Mouse (Mus musculus) mouse trophoblast stem cell (cell line): ENCODE data around the gene Atxn2.
"Not testable (repeated sequence)": the region's sequence is repeated elsewhere in the genome, so short reads cannot be mapped to it uniquely, and the experiment has no call there.

Experiments used
- in situ Hi-C, 2 experiments: fragments of 300-500 bp; cut with MseI, MboI; formaldehyde crosslinking; loops; 2 replicates in 1 of 2; 3 replicates in 1 of 2; pipeline ENCODE4 v1.15.1; 2025

Atxn2 gene

DNA sequence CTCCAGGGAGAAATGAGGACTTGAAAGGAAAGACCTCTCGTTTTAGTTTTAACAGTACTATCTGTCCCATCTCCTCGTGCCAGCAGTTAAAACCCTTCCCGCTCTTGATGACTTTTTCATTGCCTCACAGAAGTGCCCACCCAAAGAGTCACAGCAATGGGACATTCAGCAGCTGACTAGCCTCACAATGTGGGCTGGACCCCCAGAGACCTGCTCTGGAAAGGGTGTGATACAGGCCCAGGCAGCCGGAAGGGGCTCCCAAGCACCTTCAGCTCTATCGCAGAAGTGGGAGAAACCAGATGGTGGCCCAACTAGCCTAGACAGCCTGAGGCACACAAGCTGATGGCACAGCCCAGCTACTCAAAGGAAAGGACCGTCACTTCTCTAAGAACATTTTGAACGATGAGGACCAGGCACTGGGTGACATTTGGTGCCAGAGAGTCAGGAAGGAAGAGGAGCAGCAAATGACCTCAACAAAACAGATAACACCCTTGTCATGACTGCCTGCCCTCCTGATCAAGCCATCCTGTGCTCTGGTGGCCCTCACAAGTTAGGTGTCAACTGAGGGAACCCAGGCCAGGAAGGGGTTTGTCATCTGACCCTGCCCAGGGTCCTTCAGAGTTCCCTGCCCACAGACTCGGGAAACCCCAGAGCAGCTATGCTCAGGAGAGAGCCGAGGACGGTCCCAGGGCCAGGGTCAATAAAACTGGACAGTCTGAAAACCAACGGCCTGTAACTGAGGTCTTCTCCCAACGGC, 124.0 kb downstream of the Atxn2 start:
- in situ Hi-C loops, result no loop called here

DNA sequence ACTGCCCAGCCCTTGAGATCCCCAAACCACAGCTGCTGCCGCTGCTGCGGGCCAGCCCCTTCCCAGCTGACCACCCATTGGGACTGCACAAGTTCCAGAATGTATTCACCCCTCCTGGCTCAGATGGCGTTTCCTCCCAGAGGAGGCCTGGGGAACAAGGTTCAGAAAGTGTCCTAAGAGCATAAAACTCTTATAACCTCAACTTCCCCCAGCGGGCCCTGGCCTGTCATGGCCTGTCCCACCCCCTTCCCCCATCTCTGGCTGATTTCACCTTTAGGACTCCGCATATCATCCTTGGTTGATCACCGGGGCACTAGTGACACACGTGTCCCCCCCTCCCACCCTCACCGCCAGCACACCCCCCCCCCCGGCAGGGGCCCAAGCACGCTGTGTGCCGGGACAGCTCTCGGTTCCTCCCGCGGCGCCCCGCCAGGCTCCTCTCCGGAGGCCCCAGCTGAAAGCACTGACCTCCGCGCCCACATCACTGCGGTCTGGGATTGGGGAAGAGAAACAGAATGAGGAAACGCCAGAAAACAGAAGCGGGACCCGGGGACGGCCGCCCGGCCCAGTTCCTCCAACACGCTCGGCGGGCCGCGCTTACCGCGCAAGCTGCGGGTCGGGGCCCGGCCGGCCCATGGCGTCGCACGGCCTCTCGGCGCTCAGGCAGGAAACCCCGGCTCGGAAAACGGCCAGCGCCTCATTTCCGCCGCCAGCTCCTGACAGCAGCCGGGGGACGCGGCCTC, 125.0 kb downstream of the Atxn2 start:
- in situ Hi-C loops, result no loop called here

DNA sequence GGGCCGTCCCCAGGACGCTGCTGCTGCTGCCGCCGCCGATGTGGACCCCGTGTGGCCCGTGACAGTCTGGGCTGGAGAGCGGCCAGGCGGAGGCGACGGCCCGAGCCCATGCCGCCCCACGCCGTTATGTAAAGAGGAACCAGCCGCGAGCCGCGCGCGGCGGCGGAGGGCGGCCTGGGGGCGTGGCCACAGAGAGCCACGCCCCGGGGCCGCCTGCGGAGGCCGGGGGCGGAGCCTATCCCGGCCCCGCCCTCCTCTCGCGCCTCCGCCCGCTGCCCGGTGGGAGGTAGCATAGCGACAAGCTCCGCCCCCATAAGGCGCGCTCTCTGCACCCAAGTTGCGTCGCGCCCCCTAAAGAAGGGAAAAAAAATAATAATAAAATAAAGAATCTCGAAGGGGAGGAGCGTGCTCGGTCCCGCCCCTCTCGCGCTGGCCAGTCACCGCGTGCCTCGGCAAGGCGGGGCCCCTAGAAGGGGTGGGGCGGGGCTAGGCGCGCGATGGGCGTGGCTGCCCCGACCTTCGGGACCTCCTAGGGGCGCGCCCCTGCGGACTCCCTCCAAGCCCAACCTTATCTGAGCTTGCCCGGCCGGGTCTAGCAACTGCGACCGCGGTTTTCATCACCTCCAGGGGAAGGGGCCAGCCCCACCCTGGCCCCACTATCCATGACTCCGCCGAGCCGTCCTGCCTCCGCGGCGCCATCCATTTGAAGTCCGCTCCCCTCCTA, 125.7 kb downstream of the Atxn2 start:
- in situ Hi-C loops, result no loop called here

DNA sequence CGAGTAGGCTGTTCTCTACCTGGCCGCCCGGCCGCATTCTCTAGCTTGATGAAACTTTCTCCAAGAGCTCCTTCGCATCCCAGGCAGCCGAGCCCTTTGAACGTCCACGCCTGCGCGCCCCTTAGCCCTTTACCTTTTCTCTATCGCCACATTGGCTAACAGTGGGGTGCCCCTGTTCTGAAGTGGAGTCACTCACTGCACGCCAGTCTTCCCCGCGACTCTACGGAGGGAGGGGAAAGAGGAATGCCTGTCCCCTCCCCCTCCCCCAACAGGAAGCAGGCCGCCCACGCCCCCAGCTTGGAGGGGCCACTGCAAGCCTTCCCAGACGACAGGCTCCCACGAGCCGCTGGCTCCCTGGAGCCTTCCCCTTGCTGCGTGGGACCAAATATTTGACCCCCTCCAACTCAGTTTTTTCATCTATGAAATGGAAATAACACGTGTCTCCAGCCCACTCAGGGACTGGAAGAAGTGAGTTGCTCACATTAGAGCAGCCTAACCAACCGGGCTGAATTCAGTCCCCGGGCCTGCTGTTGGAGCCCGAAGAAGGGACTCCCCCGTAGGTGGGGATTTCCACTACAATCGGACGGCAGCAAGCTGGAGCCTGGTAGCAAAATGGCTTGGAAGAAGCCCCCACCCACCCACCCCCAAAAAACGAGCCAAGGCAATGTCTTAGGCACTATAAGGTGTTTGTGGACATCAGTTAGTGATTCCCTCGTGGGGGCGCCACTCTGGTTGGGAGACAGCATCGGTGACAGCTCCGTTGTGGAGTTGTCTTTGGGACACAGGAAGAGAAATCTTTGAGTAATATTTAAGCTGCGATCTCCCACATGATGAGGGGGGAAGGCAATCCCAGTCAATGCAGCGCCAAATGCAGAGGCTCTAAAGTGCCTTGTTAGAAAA, 126.6 kb downstream of the Atxn2 start, which contains the start of gene Sh2b3:
TSS of gene Sh2b3 (minus strand) at position 206 of the 900 bp plus-strand sequence.
- in situ Hi-C loops, result no loop called here

DNA sequence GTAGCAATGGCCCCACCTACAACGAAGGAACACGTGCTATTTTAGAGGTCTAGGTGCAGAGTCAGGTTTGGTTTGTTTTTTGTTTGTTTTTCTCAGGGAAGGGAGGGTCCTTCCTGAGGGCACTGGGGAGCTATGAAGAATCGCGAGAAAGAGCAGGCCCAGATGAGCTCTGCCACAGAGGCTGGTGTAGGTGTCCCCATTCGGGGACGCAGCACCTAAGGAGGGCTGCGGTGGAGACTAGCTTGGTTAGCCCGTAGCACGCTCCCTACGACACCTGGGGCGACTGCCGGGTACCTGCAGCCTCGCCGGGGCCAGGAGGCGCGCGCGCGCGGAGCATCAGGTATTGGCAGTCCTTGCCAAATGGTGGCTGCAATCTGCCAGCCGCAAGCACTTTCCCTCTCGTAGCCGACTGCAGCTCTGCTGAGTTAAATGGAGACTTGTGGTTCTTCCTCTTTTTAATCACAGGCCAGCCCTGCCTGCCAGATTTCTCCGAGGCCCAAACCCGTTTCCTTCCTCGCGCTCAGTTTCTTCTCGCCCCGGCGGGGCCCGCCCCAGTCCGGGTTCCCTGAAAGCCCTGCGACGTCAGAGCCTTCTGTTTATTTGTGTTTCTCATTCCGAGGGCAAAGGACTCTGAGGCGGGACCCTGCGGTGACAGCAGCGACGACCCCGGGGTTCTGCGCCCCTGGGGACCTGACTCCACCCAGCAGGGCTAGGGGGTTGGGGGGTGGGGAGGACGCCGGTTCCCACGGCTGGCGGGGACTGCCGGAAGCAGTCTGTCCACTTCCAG, 127.4 kb downstream of the Atxn2 start:
- in situ Hi-C loops, result no loop called here

DNA sequence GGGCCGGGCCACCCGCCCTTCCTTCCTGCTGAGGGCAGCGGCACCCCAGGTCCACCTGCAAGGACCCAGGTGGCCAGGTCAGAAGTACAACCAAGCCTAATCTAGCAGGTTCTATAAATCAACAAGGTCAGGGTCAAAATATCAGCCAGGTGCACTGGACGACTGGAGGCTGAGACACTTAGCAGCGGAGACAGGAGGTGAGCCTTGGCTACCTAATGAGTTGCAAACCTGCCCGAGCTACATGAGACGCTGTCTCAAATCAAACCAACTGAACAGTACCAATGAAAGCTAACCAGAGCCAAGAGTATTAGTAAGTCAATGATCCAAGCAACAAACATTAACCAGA, 128.0 kb downstream of the Atxn2 start:
- in situ Hi-C loops, result no loop called here

DNA sequence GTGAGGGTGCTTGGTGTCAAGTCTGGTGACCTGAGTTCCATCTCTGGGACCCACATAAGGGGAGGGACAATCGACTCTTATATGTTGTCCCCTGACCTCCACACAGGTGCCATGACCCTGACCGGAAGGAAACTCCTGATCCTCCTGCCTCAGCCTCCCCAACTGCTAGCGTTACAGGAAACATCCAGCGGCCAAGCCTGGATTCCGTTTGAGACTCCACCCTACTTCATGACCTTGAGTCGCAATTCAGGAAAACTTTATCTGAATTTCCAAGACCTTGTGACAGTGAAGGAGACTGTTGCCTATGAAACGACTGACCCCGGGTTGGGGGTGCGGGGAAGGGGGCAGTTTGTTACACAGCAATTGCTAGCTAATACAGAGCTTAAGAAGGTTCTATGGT, 130.4 kb downstream of the Atxn2 start:
- in situ Hi-C loops, result no loop called here

DNA sequence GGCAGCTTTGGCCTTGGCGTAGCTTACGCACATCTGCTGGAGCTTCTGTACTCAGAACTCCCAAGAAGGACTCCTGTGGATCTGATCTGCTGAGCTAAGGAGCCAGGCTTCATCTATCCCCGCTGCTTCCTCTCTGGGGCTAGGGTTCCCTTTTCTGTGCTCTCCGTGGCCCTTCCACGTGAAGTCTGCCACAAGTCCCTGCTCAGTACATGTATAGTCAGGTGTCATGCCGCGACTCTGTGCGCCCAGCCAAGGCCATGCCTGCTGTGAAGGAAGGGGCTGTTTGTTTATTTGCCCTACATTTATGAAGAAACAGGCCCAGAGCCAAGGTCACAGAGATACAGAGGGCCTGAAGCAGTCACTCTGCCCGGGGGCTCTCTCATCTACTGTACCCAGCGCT, 130.8 kb downstream of the Atxn2 start:
- in situ Hi-C loops, result no loop called here

DNA sequence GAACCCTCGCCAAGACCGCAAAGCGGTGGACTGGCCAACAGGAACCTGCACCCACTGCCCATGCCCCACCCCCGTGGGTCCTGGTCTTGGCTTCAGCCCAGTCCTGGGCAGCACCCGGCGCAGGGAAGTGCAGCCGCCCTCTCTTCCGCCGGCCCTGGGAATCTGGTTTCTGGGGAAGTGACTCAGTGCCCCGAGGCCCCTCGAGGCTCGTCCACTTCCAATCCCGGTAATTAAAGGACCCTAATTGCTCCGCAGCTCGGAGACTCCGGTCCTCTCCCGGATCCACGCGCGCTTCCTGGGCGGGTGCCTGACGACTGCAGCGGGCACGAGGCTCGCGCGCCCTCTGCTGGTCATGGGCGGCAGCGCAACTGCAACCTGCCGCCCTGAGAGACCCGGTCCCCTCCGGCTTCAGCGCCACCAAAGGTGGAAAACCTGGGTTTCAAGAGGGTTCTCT, 131.6 kb downstream of the Atxn2 start:
- in situ Hi-C loops, result no loop called here

DNA sequence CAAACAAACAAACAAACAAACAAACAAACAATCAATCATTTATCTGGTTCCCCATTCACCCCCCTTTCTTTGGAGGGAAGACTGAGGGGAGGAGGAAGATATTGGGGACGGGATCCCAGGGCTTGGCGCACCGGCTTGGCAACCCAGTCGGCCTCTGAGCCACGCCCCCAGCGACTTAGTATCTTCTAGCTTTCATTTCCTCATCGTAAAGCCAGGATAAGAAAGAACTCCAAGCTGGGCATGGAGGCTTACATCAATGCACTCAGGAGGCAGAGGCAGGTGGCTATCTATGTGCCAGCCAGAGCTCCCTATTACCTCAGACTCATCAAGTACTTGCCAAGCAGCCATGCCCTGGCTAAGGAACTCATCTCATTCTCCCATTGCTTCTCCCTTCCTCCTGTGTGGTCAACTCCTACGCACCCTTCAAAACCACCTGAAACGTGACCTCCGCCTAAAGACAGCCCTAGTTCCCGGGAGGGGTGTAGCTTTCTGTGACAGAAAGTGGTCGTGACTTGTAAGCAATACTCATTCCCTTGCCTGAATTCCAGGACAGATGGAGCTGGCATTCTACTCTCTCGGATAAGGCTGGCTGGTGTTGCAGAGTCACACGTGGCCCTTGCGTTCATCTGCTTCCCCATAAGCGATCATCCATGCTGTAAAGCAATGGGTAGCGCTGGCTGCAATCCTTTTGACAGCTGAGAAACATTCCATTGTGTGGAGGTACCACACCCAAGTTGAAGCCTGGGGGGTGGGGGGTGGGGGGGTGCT, 132.2 kb downstream of the Atxn2 start:
- in situ Hi-C loops, result no loop called here

DNA sequence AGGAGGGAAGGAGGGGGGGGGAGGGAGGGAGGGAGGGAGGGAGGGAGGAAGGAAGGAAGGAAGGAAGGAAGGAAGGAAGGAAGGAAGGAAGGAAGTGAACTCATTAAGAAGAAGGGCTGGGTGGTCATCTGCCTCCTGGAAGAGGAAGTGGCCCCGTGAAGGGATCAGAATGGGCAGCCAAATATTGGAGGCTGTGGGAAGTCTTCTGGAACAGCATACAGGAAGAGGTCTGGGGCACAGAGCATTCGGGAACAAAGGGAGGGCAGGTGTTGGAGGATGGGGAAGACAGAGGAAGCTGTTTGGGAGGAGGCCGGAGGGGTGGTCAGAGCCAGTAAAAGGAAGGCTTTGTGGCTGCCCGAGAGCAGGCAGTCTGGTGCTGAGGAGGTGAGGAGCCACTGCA, 134.2 kb downstream of the Atxn2 start:
- in situ Hi-C loops, result no loop called here

DNA sequence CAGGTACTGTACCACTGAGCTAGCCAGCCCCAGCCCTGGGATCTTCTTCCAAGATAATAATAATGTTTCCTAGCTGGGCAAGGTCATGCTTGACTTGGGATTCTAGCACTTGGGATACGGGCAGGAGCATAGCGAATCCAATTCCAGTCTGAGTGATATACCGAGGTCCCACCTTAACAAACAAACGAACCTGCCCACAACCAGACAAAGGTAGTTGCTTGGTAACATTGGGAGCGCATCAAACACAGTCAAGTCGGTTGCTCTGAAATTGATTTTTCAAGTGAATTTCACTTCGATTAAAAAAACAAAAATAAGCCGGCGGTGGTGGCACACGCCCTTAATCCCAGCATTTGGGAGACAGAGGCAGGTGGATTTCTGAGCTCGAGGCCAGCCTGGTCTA, 135.2 kb downstream of the Atxn2 start:
- in situ Hi-C loops, result no loop called here

DNA sequence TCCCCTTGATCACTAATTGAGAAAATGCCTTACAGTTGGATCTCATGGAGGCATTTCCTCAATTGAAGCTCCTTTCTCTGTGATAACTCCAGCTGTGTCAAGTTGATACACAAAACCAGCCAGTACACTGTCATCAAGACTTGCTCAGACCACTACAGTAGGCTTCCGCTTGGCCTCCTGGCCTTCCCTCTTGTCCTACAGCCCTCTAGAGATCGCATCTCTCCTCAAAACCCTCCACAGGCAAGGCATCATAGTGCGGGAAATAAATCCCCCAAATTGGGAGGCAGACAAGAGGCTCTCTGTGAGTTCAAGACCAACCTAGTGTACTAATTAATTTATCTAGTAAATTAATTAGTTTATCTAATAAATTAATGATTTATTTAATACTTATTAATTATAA, 136.1 kb downstream of the Atxn2 start:
- in situ Hi-C loops, result not testable (repeated sequence)

DNA sequence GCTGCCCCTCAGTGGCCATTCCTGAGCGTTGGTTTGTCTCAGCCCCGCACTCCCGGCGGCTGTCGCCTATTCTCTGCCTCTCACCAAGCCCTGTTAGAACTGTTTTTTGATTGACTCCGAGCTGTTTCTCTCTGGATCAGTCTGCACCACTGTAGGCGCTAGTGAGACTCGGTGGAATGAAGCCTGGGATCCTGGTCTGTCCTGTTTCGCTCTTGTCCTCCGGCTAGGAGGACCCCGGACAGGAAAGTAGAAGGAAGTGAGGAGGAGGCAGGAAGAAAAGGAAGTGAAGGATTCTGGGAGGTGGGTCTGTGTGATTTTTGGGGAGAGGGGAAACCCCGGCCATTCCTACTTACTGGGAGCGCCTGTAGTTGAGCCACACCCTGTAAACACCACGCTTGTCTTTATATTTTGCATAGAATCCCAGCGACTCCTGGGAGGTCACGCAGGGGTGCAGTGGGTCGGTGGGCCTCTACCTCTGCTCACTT, 136.9 kb downstream of the Atxn2 start:
- in situ Hi-C loops, result no loop called here

DNA sequence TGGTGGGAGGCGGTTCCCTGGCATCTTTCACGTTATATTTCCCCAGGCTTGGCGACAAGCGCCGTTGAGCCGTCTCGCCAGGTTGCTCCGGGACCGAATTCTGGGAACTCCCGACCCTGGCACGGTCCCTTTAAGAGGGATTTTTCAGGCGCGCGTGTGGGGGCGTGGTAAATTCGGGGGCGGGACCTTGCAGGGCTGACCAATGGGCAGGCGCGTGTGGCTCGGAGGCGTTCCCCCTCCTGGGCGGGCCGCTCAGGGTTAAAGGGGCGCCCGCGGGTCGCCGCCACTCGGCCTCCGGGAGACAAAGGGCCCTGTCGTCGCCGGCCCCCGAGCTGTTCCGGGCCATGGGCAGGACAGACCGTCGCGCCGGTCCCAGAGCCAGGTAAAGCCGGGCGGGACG, 137.6 kb downstream of the Atxn2 start, which contains the start of gene Pheta1:
TSS of gene Pheta1 (plus strand) at position 242 of the 400 bp plus-strand sequence.
- in situ Hi-C loops, result no loop called here

DNA sequence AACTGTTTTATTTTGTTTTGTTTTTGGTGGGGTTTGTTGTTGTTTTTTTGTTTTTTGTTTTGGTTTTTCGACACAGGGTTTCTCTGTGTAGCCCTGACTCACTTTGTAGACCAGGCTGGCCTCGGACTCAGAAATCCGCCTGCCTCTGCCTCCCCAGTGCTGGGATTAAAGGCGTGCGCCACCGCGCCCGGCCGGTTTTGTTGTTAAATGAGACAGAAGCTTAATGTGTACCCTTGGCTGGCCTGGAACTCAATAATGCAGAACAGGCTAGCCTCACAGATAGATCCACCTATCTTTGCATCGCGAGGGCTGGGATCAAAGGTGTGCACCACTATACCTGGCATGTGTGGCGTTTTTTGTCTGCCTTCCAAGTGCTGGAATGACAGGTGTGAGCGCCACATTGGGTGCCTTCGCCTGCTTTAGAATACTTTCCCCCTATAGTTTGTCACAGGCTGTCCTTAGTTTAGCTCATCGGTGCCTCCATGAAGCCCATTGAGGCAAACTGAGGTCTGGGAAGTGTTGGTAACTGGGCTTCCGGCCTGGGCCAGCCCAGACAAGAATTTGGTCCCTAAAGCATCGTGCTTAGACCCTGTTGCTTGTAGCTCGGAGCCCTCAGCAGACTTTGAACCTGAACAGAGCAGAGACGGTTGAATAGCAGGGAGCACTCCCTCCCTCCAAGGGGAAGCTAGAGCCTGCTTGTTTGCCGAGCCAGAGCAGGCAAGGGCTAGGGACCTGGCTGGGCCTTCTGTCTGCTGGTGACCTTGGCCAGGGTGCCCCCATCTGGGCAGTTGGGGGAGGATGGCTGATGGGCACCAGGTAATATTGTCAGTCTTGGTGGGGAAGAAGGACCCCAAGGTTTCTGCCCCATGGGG, 138.6 kb downstream of the Atxn2 start:
- in situ Hi-C loops, result no loop called here

DNA sequence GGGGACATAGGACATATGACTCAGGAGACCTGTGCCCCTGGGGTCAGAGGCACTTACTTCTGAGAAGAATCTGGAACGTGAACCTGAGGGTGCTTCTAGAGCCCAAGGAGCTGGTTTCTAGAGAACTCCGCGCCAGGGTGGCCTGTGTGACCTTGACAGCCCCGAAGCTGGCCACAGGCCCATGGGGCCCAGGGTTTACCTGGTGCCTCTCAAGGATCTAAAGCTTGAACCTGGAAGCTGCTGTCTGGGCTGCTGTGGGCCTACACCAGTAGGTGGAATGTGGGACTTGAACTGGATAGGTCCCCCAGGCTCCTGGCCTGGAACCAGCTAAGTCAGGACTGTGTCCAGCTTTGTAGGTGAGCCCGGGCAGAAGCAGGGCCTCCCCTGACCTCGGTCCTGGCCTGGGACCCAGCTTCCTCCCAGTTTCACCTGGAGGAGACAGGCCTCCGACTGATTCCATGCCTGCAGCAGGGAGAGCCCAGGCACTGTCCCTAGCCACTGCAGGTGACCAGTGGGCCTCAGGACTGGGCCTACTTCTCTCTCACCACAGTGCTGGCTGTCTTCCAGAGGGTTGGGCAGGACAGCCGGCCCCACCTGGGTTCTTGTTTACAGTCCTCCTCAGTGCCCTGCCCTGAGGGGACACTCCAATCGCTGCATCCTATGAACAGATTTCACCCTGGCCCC, 142.4 kb downstream of the Atxn2 start:
- in situ Hi-C loops, result no loop called here

DNA sequence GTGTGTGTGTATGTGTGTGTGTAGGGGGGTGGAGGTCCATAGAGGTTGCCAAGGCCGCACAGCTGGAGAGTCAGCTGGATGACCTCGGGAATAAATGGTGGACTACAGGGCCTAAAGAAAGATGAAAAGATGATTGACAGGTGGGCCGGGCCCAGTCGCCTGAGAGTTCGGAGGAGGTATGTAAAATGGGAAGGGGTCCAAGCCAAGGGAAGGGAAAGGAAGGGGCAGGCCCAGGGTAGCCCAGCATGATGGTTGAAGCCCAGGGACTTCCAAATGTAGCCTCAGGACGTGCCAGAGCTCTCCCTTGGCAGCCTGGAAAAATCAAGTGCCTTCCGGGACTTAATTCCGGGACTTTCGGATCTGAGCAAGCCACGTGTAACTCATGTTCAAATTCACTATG, 143.6 kb downstream of the Atxn2 start:
- in situ Hi-C loops, result no loop called here
